Comparison of ENCODE assay signal across 16 mouse cellular contexts in the genomic region with DNA sequence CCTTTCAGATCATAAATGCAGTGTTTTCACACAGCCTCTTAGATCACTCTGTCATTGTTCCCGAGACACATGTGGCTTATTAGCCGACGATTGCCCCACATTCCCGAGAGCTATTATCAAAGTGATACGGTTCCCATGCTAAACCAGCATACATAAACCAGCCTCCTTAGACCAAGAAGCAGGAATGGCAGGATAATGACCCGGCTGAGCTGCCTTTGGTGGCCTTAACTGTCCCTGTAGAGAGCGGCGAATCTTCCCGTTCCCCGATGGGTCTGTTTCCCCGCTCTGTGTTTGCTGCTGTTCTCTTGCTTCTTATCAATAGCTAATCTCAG.
A peak's percentile ranks its signal among the peaks of the same experiment; 100 is the strongest.
DNase-seq lines count a peak whose midpoint lies in the region; ATAC-seq lines count a peak whose summit lies in the region.
"Had no signal": no experiment of that assay in that cellular context is flagged by ENCODE, and none has a peak within 500 bp of the region (broad histone marks: within the 10 kb centered on the region; RNA-seq: fewer than 3 reads in every experiment).

No protein-coding gene starts in this region.

- H3K27ac ChIP-seq in forebrain, embryonic 15.5 days (replicated peaks) = 0 out of 2 replicates have a peak overlapping the region, but pooled peaks have one; percentile 23
- H3K27ac ChIP-seq in forebrain, embryonic 16.5 days (ENCODE audit: low read length) = no peak overlapping the region
- peak overlapping the region; percentile 74 for H3K27ac ChIP-seq in hindbrain, embryonic 12.5 days
- peak overlapping the region; percentile 69 for H3K27ac ChIP-seq in midbrain, embryonic 12.5 days (replicated peaks)
- H3K27ac ChIP-seq in neural tube, embryonic 13.5 days (replicated peaks) = peak overlapping the region; percentile 87
- H3K27ac ChIP-seq in heart, embryonic 10.5 days = no peak overlapping the region

- no peaks in the 10 kb centered on the region for H3K36me3 ChIP-seq in forebrain, embryonic 15.5 days
- no peaks in the 10 kb centered on the region for H3K36me3 ChIP-seq in forebrain, embryonic 16.5 days (ENCODE audit: control insufficient read depth, insufficient read depth)
- H3K36me3 ChIP-seq in hindbrain, embryonic 12.5 days = no peaks in the 10 kb centered on the region
- no peaks in the 10 kb centered on the region for H3K36me3 ChIP-seq in midbrain, embryonic 12.5 days
- no peaks in the 10 kb centered on the region for H3K36me3 ChIP-seq in neural tube, embryonic 13.5 days
- H3K36me3 ChIP-seq in heart, embryonic 10.5 days = no peaks in the 10 kb centered on the region

- H3K9me3 ChIP-seq in forebrain, embryonic 15.5 days = no peaks in the 10 kb centered on the region
- no peaks in the 10 kb centered on the region for H3K9me3 ChIP-seq in forebrain, embryonic 16.5 days (ENCODE audit: control insufficient read depth, low read length)
- no peaks in the 10 kb centered on the region for H3K9me3 ChIP-seq in hindbrain, embryonic 12.5 days (replicated peaks)
- H3K9me3 ChIP-seq in midbrain, embryonic 12.5 days = no peaks in the 10 kb centered on the region
- H3K9me3 ChIP-seq in neural tube, embryonic 13.5 days = no peaks in the 10 kb centered on the region
- no peaks in the 10 kb centered on the region for H3K9me3 ChIP-seq in heart, embryonic 10.5 days

- H3K4me2 ChIP-seq in forebrain, embryonic 15.5 days (replicated peaks) = no peak overlapping the region
- no peak overlapping the region for H3K4me2 ChIP-seq in forebrain, embryonic 16.5 days (ENCODE audit: low read length)
- H3K4me2 ChIP-seq in hindbrain, embryonic 12.5 days (replicated peaks) = peak overlapping the region; percentile 26
- peak overlapping the region; percentile 12; the same call in 1 of the 2 replicates for H3K4me2 ChIP-seq in midbrain, embryonic 12.5 days (replicated peaks)
- H3K4me2 ChIP-seq in neural tube, embryonic 13.5 days = peak overlapping the region; percentile 48

- H3K27me3 ChIP-seq in forebrain, embryonic 15.5 days = no peaks in the 10 kb centered on the region
- no peaks in the 10 kb centered on the region for H3K27me3 ChIP-seq in forebrain, embryonic 16.5 days (replicated peaks; ENCODE audit: control insufficient read depth, insufficient read depth, low read length)
- no peaks in the 10 kb centered on the region for H3K27me3 ChIP-seq in hindbrain, embryonic 12.5 days
- H3K27me3 ChIP-seq in midbrain, embryonic 12.5 days = no peaks in the 10 kb centered on the region
- no peaks in the 10 kb centered on the region for H3K27me3 ChIP-seq in neural tube, embryonic 13.5 days
- H3K27me3 ChIP-seq in heart, embryonic 10.5 days (ENCODE audit: insufficient read depth, poor library complexity, severe bottlenecking) = no peaks in the 10 kb centered on the region

- 52% methylated on average over 11 of the region's 11 CpGs for WGBS in forebrain, embryonic 15.5 days
- WGBS in forebrain, embryonic 16.5 days = 51% methylated on average over 11 of the region's 11 CpGs
- WGBS in hindbrain, embryonic 12.5 days = 37% methylated on average over 11 of the region's 11 CpGs
- 56% methylated on average over 11 of the region's 11 CpGs for WGBS in midbrain, embryonic 12.5 days
- 15% methylated on average over 11 of the region's 11 CpGs for WGBS in neural tube, embryonic 13.5 days
- WGBS in heart, embryonic 10.5 days = 81% methylated on average over 11 of the region's 11 CpGs

- peaks cover 9% of the 10 kb centered on the region; the same call in 1 of the 2 replicates for H3K4me1 ChIP-seq in forebrain, embryonic 15.5 days
- 0 out of 2 replicates have a peak, but pooled peaks cover 11% of the 10 kb centered on the region for H3K4me1 ChIP-seq in forebrain, embryonic 16.5 days (replicated peaks; ENCODE audit: control insufficient read depth, insufficient read depth, low read length)
- H3K4me1 ChIP-seq in hindbrain, embryonic 12.5 days = peaks cover 14% of the 10 kb centered on the region; the same call in 1 of the 2 replicates
- peaks cover 12% of the 10 kb centered on the region for H3K4me1 ChIP-seq in midbrain, embryonic 12.5 days
- peaks cover 32% of the 10 kb centered on the region for H3K4me1 ChIP-seq in neural tube, embryonic 13.5 days (replicated peaks)
- peaks cover 3% of the 10 kb centered on the region; the same call in 1 of the 2 replicates for H3K4me1 ChIP-seq in heart, embryonic 10.5 days

- H3K9ac ChIP-seq in forebrain, embryonic 15.5 days (replicated peaks) = no peak overlapping the region
- no peak overlapping the region for H3K9ac ChIP-seq in forebrain, embryonic 16.5 days (replicated peaks; ENCODE audit: low read depth, low read length)
- no peak overlapping the region for H3K9ac ChIP-seq in hindbrain, embryonic 12.5 days
- no peak overlapping the region for H3K9ac ChIP-seq in midbrain, embryonic 12.5 days (replicated peaks)
- H3K9ac ChIP-seq in neural tube, embryonic 13.5 days = 0 out of 2 replicates have a peak overlapping the region, but pooled peaks have one; percentile 49

- no peak overlapping the region for H3K4me3 ChIP-seq in forebrain, embryonic 15.5 days
- H3K4me3 ChIP-seq in forebrain, embryonic 16.5 days (replicated peaks; ENCODE audit: low read length) = no peak overlapping the region
- H3K4me3 ChIP-seq in hindbrain, embryonic 12.5 days = no peak overlapping the region
- no peak overlapping the region for H3K4me3 ChIP-seq in midbrain, embryonic 12.5 days
- 0 out of 2 replicates have a peak overlapping the region, but pooled peaks have one; percentile 9 for H3K4me3 ChIP-seq in neural tube, embryonic 13.5 days
- no peak overlapping the region for H3K4me3 ChIP-seq in heart, embryonic 10.5 days

- no peak for DNase-seq in heart, embryonic 10.5 days (ENCODE audit: low spot score)
- DNase-seq in spleen, adult 18-20 months = no peak
- DNase-seq in lung, postnatal 25 days (ENCODE audit: low spot score) = no peak
- DNase-seq: B cell, adult 2 months; gastrocnemius, postnatal 14 days; heart, postnatal 10 days; kidney, adult 2 months; kidney, postnatal 4 days; lung, postnatal 14 days; right cerebral cortex, postnatal 25 days; thymus, adult 18-20 months had no signal

- ATAC-seq in forebrain, embryonic 15.5 days (replicated peaks) = 0 out of 2 replicates have a peak, but pooled peaks have one; percentile 12
- ATAC-seq in forebrain, embryonic 16.5 days = no peak
- ATAC-seq in hindbrain, embryonic 12.5 days (ENCODE audit: low FRiP score) = peak; percentile 71; the same call in 1 of the 2 replicates
- peak; percentile 56 for ATAC-seq in midbrain, embryonic 12.5 days (ENCODE audit: low FRiP score, low read depth)
- ATAC-seq in neural tube, embryonic 13.5 days (ENCODE audit: low read depth) = peak; percentile 59; the same call in 1 of the 2 replicates

Comparison
In these comparisons a context has a peak if more than half of its experiments do, and no peak if none do; other contexts are left out.
1. H3K27ac ChIP-seq: peak in forebrain, embryonic 15.5 days (single experiment), hindbrain, embryonic 12.5 days (single experiment), midbrain, embryonic 12.5 days (single experiment) and neural tube, embryonic 13.5 days (single experiment); none in forebrain, embryonic 16.5 days (single experiment) and heart, embryonic 10.5 days (single experiment).
2. H3K4me2 ChIP-seq: peak in hindbrain, embryonic 12.5 days (single experiment), midbrain, embryonic 12.5 days (single experiment) and neural tube, embryonic 13.5 days (single experiment); none in forebrain, embryonic 15.5 days (single experiment) and forebrain, embryonic 16.5 days (single experiment).